Mouse (Mus musculus) frontal cortex, adult (tissue): ENCODE results near the gene Nxph4.

ENCODE experiments used
- ATAC-seq: cut with Nextera tagmentation; 2 replicates; pipeline ENCODE4 v1.9.2; 2017; ENCODE audit warnings: mild to moderate bottlenecking, moderate library complexity, mixed read lengths; ENCODE audit not compliant: low TSS enrichment

Nxph4 gene

DNA sequence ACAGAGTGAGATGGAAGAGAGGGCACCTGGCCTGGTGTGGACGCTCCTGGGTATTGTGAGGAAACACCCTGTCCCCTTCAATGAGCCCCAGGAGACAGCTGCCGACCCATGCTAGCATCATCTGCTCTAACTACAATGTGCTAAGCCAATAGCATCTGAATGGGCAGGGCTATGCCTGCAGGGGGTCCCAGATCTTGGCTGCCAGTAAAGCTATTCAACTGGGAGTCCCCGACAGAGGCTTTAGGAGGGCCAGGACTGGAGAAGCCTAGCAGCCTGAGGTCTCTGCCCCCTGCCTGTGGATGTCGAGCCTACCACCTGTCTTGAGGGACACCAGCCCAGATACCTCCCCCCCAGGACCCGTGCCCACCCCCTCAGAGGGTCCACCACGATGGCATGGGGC is 8.4 kb upstream of the Nxph4 start:
- no peak for ATAC-seq

DNA sequence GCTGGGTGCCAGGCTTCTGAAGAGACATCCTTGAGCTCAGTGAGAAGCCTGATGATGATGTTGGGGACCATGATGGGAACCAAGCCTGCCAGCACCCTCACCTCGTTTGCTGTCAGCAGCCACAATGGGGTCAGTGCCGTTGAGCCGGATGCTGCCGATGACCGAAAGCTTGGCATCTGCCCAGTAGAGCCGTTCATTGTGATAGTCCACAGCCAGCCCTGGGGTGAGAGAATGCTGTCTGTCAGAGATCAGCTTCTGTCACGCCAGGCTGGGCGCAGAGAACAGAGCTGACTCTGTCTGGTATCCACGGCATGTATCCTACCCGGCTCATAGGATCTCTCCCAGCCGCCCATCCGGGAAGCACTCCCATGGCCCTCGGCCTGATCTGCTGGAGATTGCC is 7.7 kb upstream of the Nxph4 start:
- ATAC-seq: peak; percentile 55

DNA sequence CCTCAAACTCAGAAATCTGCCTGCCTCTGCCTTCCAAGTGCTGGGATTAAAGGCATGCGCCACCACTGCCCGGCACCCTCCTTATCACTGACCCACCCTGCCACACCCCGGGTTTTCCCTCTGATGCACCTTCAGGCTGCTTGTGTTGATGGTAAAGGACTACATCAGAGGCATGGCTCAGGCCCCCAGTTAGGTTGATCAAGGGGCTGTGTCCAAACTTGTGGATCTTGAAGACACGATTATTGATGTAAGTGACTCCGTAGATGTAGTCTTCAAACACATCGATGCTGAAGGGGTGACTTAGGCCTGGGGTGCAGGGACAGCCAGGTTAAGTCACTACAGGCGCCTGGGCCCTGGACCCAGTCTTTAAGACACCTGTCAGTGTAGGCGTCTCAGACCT is 7.2 kb upstream of the Nxph4 start:
- no peak for ATAC-seq

DNA sequence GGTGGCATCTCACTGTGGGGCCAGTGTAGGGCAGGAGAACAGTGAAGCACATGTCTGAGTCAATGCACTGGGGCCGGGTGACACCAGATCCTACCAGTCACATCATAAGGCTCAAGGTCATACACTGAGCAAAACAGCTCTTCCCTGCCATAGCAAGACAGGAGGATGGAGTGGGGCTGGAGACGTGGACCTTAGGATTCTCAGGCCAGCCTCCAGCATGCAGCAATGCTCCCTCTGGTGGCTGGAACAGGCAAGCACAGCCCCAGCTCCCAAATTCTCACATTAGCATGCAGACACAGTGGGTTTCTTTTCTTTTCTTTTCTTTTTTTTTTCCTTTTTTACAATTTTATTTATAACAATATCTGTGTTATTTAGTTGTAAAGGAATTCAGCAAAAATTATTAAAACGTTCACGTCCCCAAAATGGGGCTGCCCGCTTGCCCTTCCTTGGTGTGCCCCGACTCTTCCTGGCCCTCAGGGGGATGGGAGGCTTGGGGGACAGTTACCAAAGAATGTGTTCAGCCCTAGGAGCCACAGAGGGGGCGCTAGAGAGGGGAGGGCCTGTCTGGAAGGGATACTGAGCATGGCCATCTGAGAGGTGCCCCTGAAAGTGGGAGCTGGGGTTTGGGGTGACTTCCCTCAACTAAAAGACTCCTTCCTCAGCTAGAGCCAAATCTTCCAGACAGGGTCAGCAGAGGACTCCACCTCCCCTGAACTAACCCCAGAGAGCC is 3.7 kb upstream of the Nxph4 start:
- ATAC-seq: no peak

DNA sequence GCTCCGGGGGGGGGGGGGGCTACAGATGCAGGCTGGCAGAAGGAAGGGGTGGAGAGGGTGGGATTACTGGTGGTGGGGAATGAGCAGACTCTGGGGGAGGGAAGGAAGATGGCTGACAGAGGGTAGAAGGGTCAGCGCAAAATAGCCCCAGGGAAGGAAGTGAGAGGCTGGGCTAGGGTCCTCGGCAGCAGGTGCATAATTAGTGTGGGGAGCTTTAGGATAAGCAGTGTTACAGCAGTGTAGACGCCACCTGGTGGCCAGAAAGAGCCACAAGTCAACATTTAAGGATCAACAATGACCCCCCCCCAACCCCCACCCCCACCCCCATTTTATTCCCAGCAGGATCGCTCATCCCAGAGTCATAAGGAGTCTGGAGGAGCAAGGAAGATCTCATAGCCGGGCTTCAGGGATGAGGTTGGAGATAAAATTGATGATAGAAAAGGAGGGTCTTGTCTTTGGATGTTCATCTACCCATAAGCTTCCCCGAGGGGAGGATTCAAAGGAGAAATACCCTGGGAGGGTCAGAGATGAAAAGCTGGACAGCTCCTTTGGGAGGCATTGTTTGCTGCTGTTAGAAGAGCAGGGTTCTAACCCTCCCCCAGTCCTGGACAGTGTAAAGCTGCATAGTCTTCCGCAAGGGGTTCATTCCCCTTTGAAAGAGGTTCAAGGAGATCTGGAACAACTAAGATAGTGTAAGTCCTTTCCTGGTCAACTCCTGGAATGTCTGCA is 2.4 kb upstream of the Nxph4 start:
- no peak for ATAC-seq

DNA sequence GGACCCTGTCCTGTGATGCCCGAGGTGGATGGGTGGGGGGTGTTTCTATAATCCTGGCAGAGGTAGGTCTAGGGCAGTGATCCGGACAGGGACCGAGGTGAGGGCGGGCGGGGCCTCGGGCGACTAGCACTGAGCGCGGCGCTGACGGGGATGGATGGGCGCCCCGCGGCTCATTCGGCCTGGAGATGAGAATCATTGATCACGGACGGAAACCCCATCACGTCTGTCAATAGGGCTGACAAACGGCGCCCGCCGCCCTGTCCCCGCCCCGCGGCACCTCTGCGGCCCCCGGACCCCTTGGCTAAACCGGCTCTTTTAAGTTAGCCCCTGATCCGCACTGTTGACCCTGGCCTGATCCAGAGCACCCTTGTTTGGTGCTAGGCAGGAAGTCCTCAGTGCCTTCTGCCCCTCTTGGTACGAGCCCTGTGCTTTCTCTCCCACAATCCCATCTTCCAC is 598 bp upstream of the Nxph4 start:
- no peak for ATAC-seq

DNA sequence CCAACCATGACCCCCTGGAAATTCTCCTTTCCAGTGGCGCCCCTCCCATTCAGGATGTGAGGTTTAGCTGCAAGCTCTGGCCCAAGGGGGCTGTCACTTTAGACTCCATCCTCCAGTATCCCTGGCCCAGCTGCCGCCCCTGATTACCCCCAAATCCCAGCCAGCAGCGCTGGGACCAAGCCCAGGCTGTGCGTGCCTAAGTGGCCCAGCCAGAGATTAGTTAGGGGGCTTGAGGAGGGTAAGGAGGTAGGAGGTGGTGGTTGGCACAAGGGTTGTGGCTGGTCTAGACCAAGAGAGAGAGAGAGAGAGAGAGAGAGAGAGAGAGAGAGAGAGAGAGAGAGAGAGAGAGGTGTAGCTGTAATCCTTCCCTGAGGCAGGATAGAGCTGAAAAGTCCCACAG is 2.8 kb downstream of the Nxph4 start:
- no peak for ATAC-seq

DNA sequence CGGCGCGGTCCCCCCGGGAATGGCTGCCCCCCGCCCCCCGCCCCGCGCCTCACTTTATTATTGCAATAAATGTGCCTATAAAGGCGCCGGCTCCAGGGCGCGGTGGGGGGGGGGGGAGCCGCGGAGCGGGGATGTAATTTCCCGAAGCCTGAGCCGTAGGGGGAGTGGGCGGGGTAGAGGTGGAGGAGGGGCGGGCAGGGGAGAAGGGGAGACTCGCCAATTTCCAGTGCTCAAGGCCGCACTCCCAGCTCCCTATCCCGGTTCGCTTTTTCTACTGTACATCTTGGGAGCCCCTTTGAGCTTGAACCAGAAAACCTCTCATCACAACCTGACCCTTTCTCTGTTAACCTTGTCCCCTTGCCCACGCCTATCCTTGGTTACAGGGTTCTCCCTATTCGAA is 3.4 kb downstream of the Nxph4 start:
- no peak for ATAC-seq

DNA sequence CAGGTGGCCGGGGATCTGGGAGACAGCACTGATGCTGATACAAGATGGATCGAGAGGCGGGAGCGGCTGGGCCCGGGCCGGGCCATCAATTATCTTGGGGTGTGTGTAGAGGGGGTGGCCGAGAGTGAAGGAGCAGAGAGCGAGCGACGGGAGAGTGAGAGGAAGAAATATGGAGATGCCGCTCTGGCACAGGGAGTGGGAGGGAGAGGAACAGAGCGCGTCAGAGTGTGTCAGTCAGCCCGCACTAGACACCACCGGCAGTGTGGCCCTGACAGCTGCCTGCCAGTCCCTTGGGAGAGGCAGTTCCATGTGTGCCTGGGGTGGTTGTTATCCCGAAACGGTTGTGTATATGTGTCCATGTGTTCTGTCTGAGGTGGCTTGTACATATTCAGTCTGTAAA is 6.9 kb downstream of the Nxph4 start:
- ATAC-seq: peak; percentile 72; the same call in 1 of the 2 replicates

DNA sequence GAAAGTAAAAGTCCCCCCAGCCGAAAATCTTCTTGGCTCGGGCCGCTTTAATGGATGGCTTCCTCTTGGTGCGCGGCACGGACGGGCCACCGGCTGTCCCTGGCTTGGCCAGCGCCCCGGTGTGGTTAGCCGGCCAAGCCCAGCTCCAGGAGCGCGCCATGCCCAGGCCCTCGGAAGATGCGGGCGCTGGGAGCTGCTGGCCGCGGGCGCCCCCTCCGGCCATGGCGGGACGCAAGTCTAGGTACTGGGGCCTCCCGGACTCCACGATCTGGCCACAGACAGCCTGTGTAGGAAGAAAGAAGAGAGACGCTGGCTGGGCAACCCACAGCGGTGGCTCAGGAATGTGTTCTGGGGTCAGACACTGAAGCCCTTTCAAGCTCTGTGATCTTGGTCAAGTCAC is 7.7 kb downstream of the Nxph4 start:
- no peak for ATAC-seq

DNA sequence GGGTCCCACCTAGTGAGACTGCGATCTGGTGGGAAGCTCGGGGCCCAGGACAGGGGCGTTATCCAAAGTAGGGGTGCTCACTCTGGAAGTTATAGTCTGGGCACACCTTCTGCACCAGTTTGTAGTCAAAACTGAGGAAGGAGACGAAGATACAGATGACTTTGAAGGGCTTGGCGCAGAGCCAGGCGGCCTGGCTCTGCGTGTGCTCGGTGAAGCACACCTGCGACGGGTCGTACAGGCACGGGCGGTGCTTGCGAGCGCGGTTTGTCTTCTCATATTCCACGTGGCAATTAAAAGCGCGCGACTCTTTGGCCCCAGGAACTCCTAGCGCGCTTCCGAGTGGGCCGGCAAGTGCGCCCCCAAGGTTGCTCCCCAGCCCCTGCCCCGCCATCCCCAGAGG is 8.3 kb downstream of the Nxph4 start:
- ATAC-seq: no peak

DNA sequence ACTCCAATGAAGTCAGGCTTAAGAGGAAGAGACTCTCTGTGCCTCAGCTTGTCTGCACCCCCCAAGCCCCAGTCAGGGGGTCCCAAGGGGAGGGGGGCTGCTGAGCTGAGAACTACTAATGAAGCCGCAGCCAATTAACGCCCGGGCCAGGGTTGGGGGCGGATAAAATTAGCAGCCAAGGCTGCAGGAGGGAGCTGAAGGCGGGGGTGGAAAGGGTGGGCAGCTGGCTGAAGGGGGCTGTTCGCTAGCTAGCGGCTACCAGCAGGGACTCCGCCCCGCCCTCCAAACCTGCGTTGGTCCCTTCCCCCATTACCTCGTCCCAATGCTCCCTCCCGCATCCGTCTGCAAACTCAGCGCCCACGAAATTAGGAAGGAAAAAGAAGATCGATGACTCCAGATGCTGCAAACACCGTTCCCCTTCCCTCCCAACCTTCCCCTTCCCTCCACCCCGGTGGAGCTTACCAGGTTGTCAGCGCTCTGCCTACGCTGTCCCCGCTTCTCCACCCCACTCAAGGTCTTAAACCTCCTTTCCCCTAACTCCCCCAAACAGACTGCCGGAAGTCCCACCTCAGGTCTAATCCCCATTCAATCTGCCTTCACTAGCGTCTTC is 9.6 kb downstream of the Nxph4 start:
- no peak for ATAC-seq

DNA sequence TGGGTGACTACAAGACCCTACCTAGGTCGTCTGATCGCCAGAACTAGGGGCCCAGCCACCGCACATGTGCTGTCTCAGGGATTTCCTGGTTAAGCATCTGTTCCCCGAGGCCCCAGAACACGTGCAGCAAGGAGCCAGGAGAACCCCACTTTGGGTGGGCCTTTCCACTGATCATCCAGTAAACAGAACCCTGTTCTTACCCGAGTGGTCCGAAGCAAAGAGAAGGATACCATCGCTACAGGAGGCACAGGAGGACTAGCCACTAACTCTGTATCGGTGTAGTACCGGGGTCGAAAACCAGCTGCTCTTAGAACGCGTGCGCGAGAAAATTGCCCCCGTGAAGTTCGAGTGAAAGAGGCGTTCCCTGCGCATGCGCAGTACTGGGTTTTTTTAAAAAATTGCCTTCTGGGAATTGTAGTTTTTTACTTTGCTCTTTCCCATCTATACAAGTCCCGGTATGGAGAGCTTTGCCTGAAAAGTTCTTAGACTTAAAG is 12.2 kb downstream of the Nxph4 start, which contains the start of gene Shmt2:
Gene Shmt2, minus strand, starts transcription at position 357 of the 494 bp plus-strand sequence.
- peak; percentile 78 for ATAC-seq

DNA sequence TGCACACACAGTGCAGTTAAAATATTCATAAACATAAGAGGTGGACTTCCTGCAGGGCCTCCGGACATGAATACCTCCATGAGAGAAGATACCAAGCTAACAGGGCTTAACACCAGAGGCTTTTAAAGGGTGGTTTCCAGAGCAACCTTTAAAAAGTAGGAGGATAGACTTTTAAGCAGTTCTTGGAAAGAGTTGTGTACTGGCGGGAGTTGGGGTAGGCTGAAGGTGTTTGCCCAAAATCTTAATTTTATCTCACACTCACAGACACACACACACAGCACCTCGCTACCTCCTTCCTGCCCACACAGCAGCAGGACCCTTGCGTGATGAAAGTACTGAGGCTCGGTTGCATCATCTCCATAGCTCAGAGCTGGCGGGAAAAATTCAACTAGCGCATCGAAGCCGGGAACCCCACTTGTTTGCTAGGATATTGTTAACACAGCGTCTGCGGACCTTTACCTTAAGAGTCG is 12.7 kb downstream of the Nxph4 start:
- no peak for ATAC-seq

DNA sequence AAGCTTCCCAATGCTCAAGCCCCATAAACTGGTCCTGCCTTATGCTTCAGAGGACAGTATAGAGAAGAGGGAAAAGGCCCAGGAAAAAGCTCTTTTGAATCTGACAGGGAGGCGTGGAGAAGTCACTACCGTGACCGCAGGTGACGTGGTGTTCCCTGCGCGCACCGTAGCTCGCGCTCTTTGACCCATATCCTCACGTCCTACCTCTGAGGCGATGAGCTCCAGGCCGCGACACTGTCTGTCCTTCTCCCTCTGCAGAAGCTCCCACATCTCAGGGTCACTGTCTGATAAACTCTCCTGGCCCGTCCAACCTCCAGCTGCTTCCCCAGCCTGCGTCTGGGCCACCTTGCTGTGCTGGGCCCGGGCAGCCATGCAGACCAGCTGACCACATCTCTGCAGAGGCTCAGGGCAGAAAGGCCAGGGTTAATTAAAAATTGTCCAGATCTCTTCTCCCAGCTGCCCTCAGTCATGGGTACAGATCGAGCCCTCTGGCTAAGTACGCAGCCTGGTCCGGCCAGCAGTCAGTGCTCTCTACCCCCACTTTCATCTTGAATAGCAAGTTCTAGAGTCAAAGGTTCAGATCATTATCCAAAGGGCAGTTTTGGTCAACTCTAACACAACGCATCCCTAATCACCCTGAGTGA is 13.5 kb downstream of the Nxph4 start:
- ATAC-seq: no peak

DNA sequence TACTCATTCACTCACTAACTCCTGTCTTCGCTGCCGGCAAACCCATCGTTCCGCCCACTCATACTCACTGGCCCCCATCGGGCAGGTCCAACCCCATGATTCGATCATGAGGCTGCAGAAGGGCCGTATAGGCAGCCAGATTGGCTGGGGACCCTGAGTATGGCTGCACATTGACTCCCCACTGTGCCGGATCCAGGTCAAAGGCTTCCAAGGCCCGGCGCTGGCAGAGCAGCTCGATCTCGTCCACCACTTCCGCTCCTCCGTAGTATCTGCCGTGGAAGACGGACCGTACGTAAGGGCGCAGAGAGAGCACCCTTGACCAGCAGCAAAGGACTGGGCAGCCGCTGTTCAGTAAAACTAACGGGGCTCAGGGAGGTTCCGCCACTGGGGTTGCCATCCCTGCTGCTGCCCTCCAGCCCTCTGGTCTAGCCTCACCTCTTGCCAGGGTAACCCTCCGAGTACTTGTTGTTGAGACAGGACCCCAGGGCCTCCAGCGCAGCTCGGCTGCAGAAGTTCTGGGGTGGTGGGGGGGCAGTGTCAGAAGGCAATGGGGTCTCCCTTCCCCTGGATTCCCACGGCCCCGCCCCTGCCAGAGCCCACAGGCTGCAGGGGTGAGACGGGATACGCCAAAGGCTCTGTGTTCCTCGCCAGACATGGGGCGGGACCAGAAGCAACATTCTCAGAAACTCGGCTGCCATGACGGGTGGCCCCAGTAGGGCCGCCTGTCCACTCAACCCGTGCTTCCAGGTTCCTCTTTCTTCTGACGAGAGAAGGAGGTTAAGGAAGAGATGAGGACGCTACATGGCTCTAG is 14.3 kb downstream of the Nxph4 start:
- no peak for ATAC-seq

DNA sequence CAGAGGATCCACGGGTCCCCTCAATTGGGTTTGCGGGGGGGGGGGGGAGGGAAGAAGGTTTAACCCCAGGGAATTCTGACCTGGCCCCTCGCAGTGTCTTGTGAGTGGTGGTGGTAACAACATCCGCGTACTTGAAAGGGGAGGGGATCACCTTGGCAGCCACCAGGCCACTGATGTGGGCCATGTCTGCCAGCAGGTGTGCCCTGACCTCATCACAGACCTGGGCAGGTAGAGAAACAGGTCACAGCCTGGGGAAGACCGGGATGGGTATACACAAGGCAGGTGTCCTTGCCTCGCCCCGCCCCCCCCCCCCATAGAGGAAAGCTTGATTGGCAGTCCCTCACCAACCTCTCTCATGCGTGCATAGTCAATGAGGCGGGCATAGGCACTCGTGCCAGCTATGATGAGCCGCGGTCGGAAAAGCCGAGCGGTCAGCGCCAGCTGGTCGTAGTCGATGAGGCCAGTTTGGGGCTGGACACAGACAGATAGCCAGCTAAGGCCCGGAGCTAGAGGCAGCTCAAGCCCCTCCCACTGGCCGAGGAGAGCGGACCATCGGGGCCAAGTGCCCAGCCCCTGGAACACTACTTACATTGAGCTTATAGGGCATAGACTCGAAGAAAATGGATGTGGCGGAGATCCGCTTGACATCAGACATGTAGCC is 15.2 kb downstream of the Nxph4 start:
- no peak for ATAC-seq

DNA sequence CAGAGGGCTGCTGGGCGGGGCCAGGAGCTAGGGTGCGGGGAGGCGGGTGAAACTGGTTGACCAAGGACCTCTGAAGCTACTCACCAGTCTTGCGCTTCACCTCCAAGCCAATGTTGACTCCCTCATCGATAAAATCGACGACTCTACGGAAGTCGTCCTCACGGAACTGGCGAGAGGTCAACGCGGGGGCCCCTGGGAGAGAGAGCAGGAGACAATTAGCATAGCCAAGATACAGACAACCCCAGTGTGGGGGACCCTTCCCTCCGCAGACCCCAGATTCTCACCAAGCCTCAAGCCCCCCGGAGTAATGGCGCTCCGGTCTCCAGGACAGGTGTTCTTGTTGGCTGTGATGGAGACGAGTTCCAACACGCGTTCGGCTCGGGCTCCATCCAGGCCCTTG is 16.4 kb downstream of the Nxph4 start:
- no peak for ATAC-seq

DNA sequence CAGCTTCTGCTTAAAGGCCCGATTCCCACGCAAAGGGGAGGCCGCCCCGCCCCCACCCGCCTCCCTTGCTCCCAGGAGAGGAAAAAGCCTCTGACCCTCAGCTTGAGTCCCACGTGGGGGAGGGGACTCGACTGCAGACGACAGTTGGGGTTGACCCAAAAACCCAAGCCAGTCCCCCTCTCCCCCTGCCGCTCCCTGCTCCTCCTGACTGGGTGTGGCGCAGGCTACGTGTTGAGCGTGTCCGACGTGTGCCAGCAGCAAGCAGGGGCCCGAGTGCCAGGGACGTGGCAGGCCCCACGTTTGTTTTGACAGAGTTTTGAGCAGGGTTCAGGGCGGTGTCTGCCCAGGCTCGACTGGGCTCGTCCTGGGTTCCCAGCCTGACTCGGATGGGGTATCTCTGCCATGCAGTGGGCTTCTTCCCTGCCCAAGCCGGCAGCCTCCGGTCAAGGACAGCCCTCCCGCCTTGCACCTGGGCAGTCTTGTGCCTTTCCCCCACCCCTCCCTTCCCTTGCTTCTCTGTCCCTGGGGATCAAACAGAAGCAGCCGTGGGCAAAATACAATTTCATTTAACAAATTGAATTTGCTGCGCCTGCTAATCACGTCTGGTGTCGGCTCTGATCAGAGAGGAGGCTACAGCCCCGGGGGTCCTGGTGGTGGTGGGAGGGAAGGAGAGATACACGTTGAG is 17.6 kb downstream of the Nxph4 start:
- ATAC-seq: no peak

DNA sequence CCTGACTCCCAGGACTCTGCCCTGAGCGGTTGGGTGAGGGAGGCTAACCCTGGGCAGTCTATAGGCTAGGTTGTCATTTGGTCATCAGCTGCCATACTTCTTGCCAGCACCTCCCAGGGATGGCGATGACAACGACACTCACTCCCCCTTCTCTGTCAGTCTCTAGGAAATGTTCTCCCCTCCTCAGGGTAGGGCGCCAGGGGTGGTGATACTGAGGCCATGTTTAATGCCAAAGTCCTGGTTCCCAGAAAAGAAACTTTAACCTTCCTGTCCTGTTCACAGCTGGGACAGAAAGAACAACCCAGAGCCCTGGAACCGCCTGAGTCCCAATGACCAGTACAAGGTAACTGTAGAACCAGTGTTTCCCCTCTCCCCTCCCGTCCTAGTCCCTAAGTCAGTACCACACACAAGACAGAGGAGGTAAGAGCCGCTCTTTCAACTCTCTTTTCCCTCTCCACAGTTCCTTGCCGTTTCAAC is 18.3 kb downstream of the Nxph4 start:
- ATAC-seq: no peak
